Mouse (Mus musculus): Measurements from ENCODE around the gene Celf2. TPM values are rescaled to one million over a fixed set of nuclear protein-coding genes. Genes with fewer than 3 reads are reported as not detected.

Celf2 gene
- total RNA-seq, 1 experiment = 3.7 TPM

DNA sequence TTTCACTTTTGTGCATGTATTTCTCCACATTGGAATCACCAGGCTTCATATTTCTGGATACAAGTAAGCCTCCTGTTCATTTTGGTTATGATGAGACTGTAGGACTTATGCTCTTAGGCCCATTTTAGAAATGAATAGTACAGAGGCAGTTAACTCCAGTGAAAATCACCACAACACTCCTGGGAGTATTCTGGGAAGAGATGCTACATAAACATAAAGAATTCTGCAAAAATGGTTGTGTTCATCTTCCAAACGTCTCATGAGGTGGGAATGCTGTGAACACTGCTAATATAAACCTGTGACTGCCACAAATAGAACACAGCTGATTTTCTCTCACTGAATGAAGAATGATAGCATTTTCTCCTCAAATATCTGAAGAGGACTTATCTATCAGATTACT is 130.6 kb downstream of the Celf2 start:
- no peak overlapping the region for H3K4me3 ChIP-seq (ENCODE audit: insufficient read depth in 1 of 2, low read depth in 1 of 2, low read length in 2 of 2, poor library complexity in 1 of 2, severe bottlenecking in 1 of 2)
- no peaks in the 10 kb centered on the region for H3K4me1 ChIP-seq (ENCODE audit: control insufficient read depth in 2 of 2, insufficient read depth in 2 of 2, low read length in 2 of 2, poor library complexity in 1 of 2)
- no peaks in the 10 kb centered on the region for H3K9me3 ChIP-seq (ENCODE audit: control insufficient read depth, insufficient read depth, low read depth, low read length)
- H3K27ac ChIP-seq (ENCODE audit: insufficient read depth, low read depth, low read length, poor library complexity, severe bottlenecking) = no peak overlapping the region
- H3K36me3 ChIP-seq (ENCODE audit: control insufficient read depth, insufficient read depth, low read length, poor library complexity, severe bottlenecking) = no peaks in the 10 kb centered on the region
- in situ Hi-C loops (cut with MboI; ENCODE audit: low sequenced_read_pairs in 2 of 2, unreplicated experiment in 2 of 2) = no loop called here
- TF ChIP-seq HCFC1 (IDR thresholded peaks at IDR 0.05; ENCODE audit: borderline replicate concordance, insufficient read depth, low read length) = no peak
- TF ChIP-seq MAFK (IDR thresholded peaks at IDR 0.05; ENCODE audit: insufficient read depth, low read depth, low read length) = no peak
- TF ChIP-seq CHD2 (IDR thresholded peaks at IDR 0.05; ENCODE audit: low read depth, low read length) = no peak
- TF ChIP-seq ZC3H11A (IDR thresholded peaks at IDR 0.05; ENCODE audit: borderline replicate concordance, low read depth, low read length) = no peak
- TF ChIP-seq ZNF384 (IDR thresholded peaks at IDR 0.05; ENCODE audit: low read depth, low read length) = no peak
- no peak overlapping the region for H3K9ac ChIP-seq (ENCODE audit: insufficient read depth, low read depth, low read length, poor library complexity, severe bottlenecking)
- DNase-seq (ENCODE audit: low read depth, low spot score) = no peak

DNA sequence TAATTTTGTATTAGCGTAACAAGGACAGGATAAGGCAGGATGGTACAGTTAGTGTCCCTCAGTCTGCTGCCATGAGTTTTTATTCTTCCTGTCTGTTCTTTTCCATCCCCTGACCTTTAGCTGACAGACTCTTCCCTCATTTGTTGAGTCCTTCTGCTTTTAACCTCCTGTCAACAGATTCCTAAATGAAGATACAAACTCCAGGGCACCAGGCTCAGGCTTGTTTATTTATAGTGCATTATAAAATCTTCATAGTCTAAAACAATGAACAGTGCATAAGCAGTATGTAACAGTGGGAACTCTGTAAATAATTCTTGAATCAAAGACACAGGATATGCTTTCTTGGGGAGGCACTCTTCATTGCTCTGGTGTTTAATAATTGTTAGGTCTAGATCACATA is 131.5 kb downstream of the Celf2 start:
- in situ Hi-C loops (cut with MboI; ENCODE audit: low sequenced_read_pairs in 2 of 2, unreplicated experiment in 2 of 2) = no loop called here
- H3K36me3 ChIP-seq (ENCODE audit: control insufficient read depth, insufficient read depth, low read length, poor library complexity, severe bottlenecking) = no peaks in the 10 kb centered on the region

DNA sequence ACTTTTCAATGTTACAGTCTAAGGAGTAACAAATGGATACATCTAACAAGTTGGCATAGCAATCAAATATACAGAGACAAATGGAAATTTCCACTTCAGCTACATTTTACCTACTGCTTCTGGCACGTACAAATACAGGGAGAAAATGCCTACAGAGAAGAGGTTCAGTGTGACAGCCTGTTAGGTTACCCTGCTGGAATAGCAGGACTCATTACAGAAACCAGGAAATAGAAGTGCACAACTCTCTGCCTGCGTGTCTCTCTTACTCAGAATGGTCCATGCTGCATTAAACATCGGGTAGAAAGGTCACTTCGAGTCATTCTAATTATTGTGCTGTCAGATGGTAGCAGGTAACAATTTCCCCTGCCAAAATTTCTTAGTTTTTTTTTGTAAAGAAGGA is 141.6 kb downstream of the Celf2 start:
- no peak for DNase-seq (ENCODE audit: low read depth, low spot score)

More for the DNA sequence above, 131.5 kb downstream of the Celf2 start:
- TF ChIP-seq CHD2 (IDR thresholded peaks at IDR 0.05; ENCODE audit: low read depth, low read length) = no peak
- TF ChIP-seq ZNF384 (IDR thresholded peaks at IDR 0.05; ENCODE audit: low read depth, low read length) = no peak
- TF ChIP-seq MAFK (IDR thresholded peaks at IDR 0.05; ENCODE audit: insufficient read depth, low read depth, low read length) = no peak
- TF ChIP-seq HCFC1 (IDR thresholded peaks at IDR 0.05; ENCODE audit: borderline replicate concordance, insufficient read depth, low read length) = no peak
- TF ChIP-seq ZC3H11A (IDR thresholded peaks at IDR 0.05; ENCODE audit: borderline replicate concordance, low read depth, low read length) = no peak
- Histone ChIP-seq H3K27ac (ENCODE audit: insufficient read depth, low read depth, low read length, poor library complexity, severe bottlenecking) (no peak overlapping the region), H3K9me3 (ENCODE audit: control insufficient read depth, insufficient read depth, low read depth, low read length) (no peaks in the 10 kb centered on the region), H3K4me1 (ENCODE audit: control insufficient read depth in 2 of 2, insufficient read depth in 2 of 2, low read length in 2 of 2, poor library complexity in 1 of 2) (no peaks in the 10 kb centered on the region), H3K4me3 (ENCODE audit: insufficient read depth in 1 of 2, low read depth in 1 of 2, low read length in 2 of 2, poor library complexity in 1 of 2, severe bottlenecking in 1 of 2) (no peak overlapping the region), H3K9ac (ENCODE audit: insufficient read depth, low read depth, low read length, poor library complexity, severe bottlenecking) (no peak overlapping the region)
- no peak for DNase-seq (ENCODE audit: low read depth, low spot score)

DNA sequence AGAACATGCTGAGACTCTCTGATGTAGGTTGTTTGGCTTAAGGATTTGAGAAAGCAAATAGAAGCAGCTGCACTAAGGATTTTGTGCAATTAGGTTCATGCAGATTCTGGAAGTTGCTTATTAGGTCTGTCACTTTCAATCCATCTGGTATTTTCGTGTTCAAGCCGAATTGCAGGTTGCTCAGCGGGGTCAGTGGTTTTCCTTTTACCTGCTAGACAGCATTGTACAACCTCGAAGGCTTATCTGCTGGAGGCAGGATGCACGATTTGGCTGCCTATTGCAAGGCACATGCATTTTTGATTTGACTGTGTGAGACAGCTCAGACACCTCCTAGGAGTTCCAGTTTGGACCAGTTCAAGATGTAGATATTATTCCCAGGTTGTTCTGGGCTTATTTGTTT is 149.8 kb downstream of the Celf2 start:
- Histone ChIP-seq H3K9me3 (ENCODE audit: control insufficient read depth, insufficient read depth, low read depth, low read length) (no peaks in the 10 kb centered on the region), H3K9ac (ENCODE audit: insufficient read depth, low read depth, low read length, poor library complexity, severe bottlenecking) (no peak overlapping the region), H3K4me3 (ENCODE audit: insufficient read depth in 1 of 2, low read depth in 1 of 2, low read length in 2 of 2, poor library complexity in 1 of 2, severe bottlenecking in 1 of 2) (no peak overlapping the region), H3K4me1 (ENCODE audit: control insufficient read depth in 2 of 2, insufficient read depth in 2 of 2, low read length in 2 of 2, poor library complexity in 1 of 2) (no peaks in the 10 kb centered on the region), H3K27ac (ENCODE audit: insufficient read depth, low read depth, low read length, poor library complexity, severe bottlenecking) (no peak overlapping the region), H3K36me3 (ENCODE audit: control insufficient read depth, insufficient read depth, low read length, poor library complexity, severe bottlenecking) (no peaks in the 10 kb centered on the region)
- TF ChIP-seq ZC3H11A (IDR thresholded peaks at IDR 0.05; ENCODE audit: borderline replicate concordance, low read depth, low read length) (no peak), CHD2 (IDR thresholded peaks at IDR 0.05; ENCODE audit: low read depth, low read length) (no peak), MAFK (IDR thresholded peaks at IDR 0.05; ENCODE audit: insufficient read depth, low read depth, low read length) (no peak), ZNF384 (IDR thresholded peaks at IDR 0.05; ENCODE audit: low read depth, low read length) (no peak), HCFC1 (IDR thresholded peaks at IDR 0.05; ENCODE audit: borderline replicate concordance, insufficient read depth, low read length) (no peak)
- in situ Hi-C loops (cut with MboI; ENCODE audit: low sequenced_read_pairs in 2 of 2, unreplicated experiment in 2 of 2) = no loop called here
- no peak for DNase-seq (ENCODE audit: low read depth, low spot score)

More for the DNA sequence above, 141.6 kb downstream of the Celf2 start:
- TF ChIP-seq ZC3H11A (IDR thresholded peaks at IDR 0.05; ENCODE audit: borderline replicate concordance, low read depth, low read length) = no peak
- TF ChIP-seq MAFK (IDR thresholded peaks at IDR 0.05; ENCODE audit: insufficient read depth, low read depth, low read length) = no peak
- TF ChIP-seq CHD2 (IDR thresholded peaks at IDR 0.05; ENCODE audit: low read depth, low read length) = no peak
- TF ChIP-seq ZNF384 (IDR thresholded peaks at IDR 0.05; ENCODE audit: low read depth, low read length) = no peak
- no peak for TF ChIP-seq HCFC1 (IDR thresholded peaks at IDR 0.05; ENCODE audit: borderline replicate concordance, insufficient read depth, low read length)
- no peak overlapping the region for H3K4me3 ChIP-seq (ENCODE audit: insufficient read depth in 1 of 2, low read depth in 1 of 2, low read length in 2 of 2, poor library complexity in 1 of 2, severe bottlenecking in 1 of 2)
- in situ Hi-C loops (cut with MboI; ENCODE audit: low sequenced_read_pairs in 2 of 2, unreplicated experiment in 2 of 2) = no loop called here
- no peaks in the 10 kb centered on the region for H3K4me1 ChIP-seq (ENCODE audit: control insufficient read depth in 2 of 2, insufficient read depth in 2 of 2, low read length in 2 of 2, poor library complexity in 1 of 2)
- no peak overlapping the region for H3K9ac ChIP-seq (ENCODE audit: insufficient read depth, low read depth, low read length, poor library complexity, severe bottlenecking)
- H3K36me3 ChIP-seq (ENCODE audit: control insufficient read depth, insufficient read depth, low read length, poor library complexity, severe bottlenecking) = no peaks in the 10 kb centered on the region
- no peaks in the 10 kb centered on the region for H3K9me3 ChIP-seq (ENCODE audit: control insufficient read depth, insufficient read depth, low read depth, low read length)
- no peak overlapping the region for H3K27ac ChIP-seq (ENCODE audit: insufficient read depth, low read depth, low read length, poor library complexity, severe bottlenecking)

DNA sequence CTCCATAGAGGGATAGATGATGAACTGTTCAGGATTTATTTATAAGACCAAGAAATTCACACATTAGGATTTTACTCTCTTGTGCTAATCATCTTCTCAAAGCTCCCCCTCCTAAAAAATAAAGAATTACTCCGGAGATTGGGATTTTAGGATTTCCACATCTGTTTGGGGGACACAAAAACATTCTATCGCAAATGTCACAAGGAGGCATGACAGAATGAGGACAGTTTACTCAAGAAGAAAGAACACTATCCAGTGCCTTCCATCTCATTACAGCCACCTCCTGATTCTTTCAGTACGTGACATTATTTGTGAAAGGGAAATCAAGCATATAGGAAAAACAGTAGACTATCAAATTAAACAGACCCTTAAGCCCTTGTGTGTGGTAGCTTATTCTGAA is 150.5 kb downstream of the Celf2 start:
- Histone ChIP-seq H3K9me3 (ENCODE audit: control insufficient read depth, insufficient read depth, low read depth, low read length) (no peaks in the 10 kb centered on the region), H3K27ac (ENCODE audit: insufficient read depth, low read depth, low read length, poor library complexity, severe bottlenecking) (no peak overlapping the region), H3K9ac (ENCODE audit: insufficient read depth, low read depth, low read length, poor library complexity, severe bottlenecking) (no peak overlapping the region), H3K4me1 (ENCODE audit: control insufficient read depth in 2 of 2, insufficient read depth in 2 of 2, low read length in 2 of 2, poor library complexity in 1 of 2) (no peaks in the 10 kb centered on the region), H3K36me3 (ENCODE audit: control insufficient read depth, insufficient read depth, low read length, poor library complexity, severe bottlenecking) (no peaks in the 10 kb centered on the region), H3K4me3 (ENCODE audit: insufficient read depth in 1 of 2, low read depth in 1 of 2, low read length in 2 of 2, poor library complexity in 1 of 2, severe bottlenecking in 1 of 2) (no peak overlapping the region)
- DNase-seq (ENCODE audit: low read depth, low spot score) = no peak
- TF ChIP-seq MAFK (IDR thresholded peaks at IDR 0.05; ENCODE audit: insufficient read depth, low read depth, low read length) (no peak), HCFC1 (IDR thresholded peaks at IDR 0.05; ENCODE audit: borderline replicate concordance, insufficient read depth, low read length) (no peak), ZNF384 (IDR thresholded peaks at IDR 0.05; ENCODE audit: low read depth, low read length) (no peak), CHD2 (IDR thresholded peaks at IDR 0.05; ENCODE audit: low read depth, low read length) (no peak), ZC3H11A (IDR thresholded peaks at IDR 0.05; ENCODE audit: borderline replicate concordance, low read depth, low read length) (no peak)
- in situ Hi-C loops (cut with MboI; ENCODE audit: low sequenced_read_pairs in 2 of 2, unreplicated experiment in 2 of 2) = no loop called here

Measured in ES-E14 (cell line).